Mouse (Mus musculus) liver, adult 2 months (tissue): Measurements from ENCODE around the gene Gtf2h3.

Experiments used
- CTCF ChIP-seq: fragments of 200-500 bp; IDR thresholded peaks from 2 replicates; pipeline ENCODE4 v1.5.1; 2011; ENCODE audit warnings: low read depth, low read length, control low read depth
- POLR2A ChIP-seq: fragments of 200-500 bp; IDR thresholded peaks from 2 replicates; pipeline ENCODE4 v1.6.1; 2011; ENCODE audit warnings: low read length, control low read depth; ENCODE audit not compliant: insufficient read depth; ENCODE audit errors: extremely low read depth

DNA sequence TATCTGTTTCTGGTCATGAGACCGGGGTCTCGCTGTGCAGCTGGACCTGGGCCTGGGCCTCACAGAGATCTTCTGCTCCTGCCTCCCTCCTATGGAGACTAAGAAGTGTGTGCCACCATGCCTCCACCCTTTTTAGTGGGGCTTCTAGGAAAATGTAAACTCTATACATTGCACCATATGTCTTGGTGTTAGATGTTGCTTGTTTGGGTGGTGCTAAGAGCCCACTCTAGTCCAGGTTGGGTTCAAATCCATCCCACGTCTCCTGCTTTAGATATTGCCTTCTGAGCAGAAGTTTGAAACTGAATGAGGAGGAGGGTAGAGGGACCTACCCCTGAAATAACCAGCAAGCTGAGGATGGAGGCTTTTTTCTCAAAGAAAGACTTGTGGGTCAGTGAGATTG, 13.8 kb downstream of the Gtf2h3 start:
- TF ChIP-seq CTCF: no peak
- no peak for TF ChIP-seq POLR2A
